Mouse (Mus musculus): ENCODE results near the gene Gm36176. TPM values are rescaled to one million over a fixed set of nuclear protein-coding genes. Genes with fewer than 3 reads are reported as not detected.

Gene Gm36176
- polyA plus RNA-seq, 1 experiment = not detected

- Histone ChIP-seq H3K36me3 (ENCODE audit: control insufficient read depth, insufficient read depth) (no peaks in the 10 kb centered on the region), H3K27me3 (ENCODE audit: control insufficient read depth, insufficient read depth, insufficient read length) (peaks cover 6% of the 10 kb centered on the region), H3K79me3 (ENCODE audit: low read depth) (no peaks in the 10 kb centered on the region), H3K79me2 (ENCODE audit: control insufficient read depth, insufficient read depth) (no peaks in the 10 kb centered on the region), H3ac (ENCODE audit: control insufficient read depth, insufficient read length, low read depth) (no peak within 1 kb of the TSS), H3K4me3 (ENCODE audit: insufficient read depth, poor library complexity, severe bottlenecking) (no peak within 1 kb of the TSS)
- TF ChIP-seq MYOG (IDR thresholded peaks at IDR 0.05; ENCODE audit: control insufficient read depth, extremely low read depth, insufficient read length) (no peak), FOSL1 (IDR thresholded peaks at IDR 0.05; ENCODE audit: insufficient read depth, low read length, poor library complexity, severe bottlenecking) (no peak), CTCF (IDR thresholded peaks at IDR 0.05; ENCODE audit: control insufficient read depth, insufficient read depth, insufficient read length) (no peak), CEBPB (IDR thresholded peaks at IDR 0.05; ENCODE audit: low read depth) (no peak), MYOD1 (IDR thresholded peaks at IDR 0.05; ENCODE audit: control insufficient read depth, insufficient read length, low read depth) (no peak), USF1 (IDR thresholded peaks at IDR 0.05; ENCODE audit: low read depth) (no peak), MAX (IDR thresholded peaks at IDR 0.05) (no peak)
Observed at GRCm38 (mm10) chr10:77835647-77836046, 11.0 kb upstream of the Gm36176 start, which contains the start of gene Krtap10-10. Gene Krtap10-10, plus strand, starts transcription at chr10:77835947.

- no peaks in the 10 kb centered on the region for H3K79me3 ChIP-seq (ENCODE audit: low read depth)
- H3ac ChIP-seq (ENCODE audit: control insufficient read depth, insufficient read length, low read depth) = no peak overlapping the region
- TF ChIP-seq FOSL1 (IDR thresholded peaks at IDR 0.05; ENCODE audit: insufficient read depth, low read length, poor library complexity, severe bottlenecking) (no peak), USF1 (IDR thresholded peaks at IDR 0.05; ENCODE audit: low read depth) (no peak), CEBPB (IDR thresholded peaks at IDR 0.05; ENCODE audit: low read depth) (no peak), MYOG (IDR thresholded peaks at IDR 0.05; ENCODE audit: control insufficient read depth, extremely low read depth, insufficient read length) (no peak), MAX (IDR thresholded peaks at IDR 0.05) (no peak)
- H3K36me3 ChIP-seq (ENCODE audit: control insufficient read depth, insufficient read depth) = no peaks in the 10 kb centered on the region
- peaks cover 6% of the 10 kb centered on the region for H3K27me3 ChIP-seq (ENCODE audit: control insufficient read depth, insufficient read depth, insufficient read length)
- no peak overlapping the region for H3K4me3 ChIP-seq (ENCODE audit: insufficient read depth, poor library complexity, severe bottlenecking)
- H3K79me2 ChIP-seq (ENCODE audit: control insufficient read depth, insufficient read depth) = no peaks in the 10 kb centered on the region
Observed at GRCm38 (mm10) chr10:77839006-77839405, 7.6 kb upstream of the Gm36176 start.

- TF ChIP-seq MYOG (IDR thresholded peaks at IDR 0.05; ENCODE audit: control insufficient read depth, extremely low read depth, insufficient read length) (no peak), MYOD1 (IDR thresholded peaks at IDR 0.05; ENCODE audit: control insufficient read depth, insufficient read length, low read depth) (no peak), USF1 (IDR thresholded peaks at IDR 0.05; ENCODE audit: low read depth) (no peak), FOSL1 (IDR thresholded peaks at IDR 0.05; ENCODE audit: insufficient read depth, low read length, poor library complexity, severe bottlenecking) (no peak), CTCF (IDR thresholded peaks at IDR 0.05; ENCODE audit: control insufficient read depth, insufficient read depth, insufficient read length) (no peak), MAX (IDR thresholded peaks at IDR 0.05) (no peak), CEBPB (IDR thresholded peaks at IDR 0.05; ENCODE audit: low read depth) (no peak)
- Histone ChIP-seq H3K79me3 (ENCODE audit: low read depth) (no peaks in the 10 kb centered on the region), H3ac (ENCODE audit: control insufficient read depth, insufficient read length, low read depth) (no peak overlapping the region), H3K36me3 (ENCODE audit: control insufficient read depth, insufficient read depth) (no peaks in the 10 kb centered on the region), H3K4me3 (ENCODE audit: insufficient read depth, poor library complexity, severe bottlenecking) (no peak overlapping the region), H3K79me2 (ENCODE audit: control insufficient read depth, insufficient read depth) (no peaks in the 10 kb centered on the region), H3K27me3 (ENCODE audit: control insufficient read depth, insufficient read depth, insufficient read length) (peaks cover 9% of the 10 kb centered on the region)
Observed at GRCm38 (mm10) chr10:77846961-77847360, 358 bp downstream of the Gm36176 start.

GRCm38 (mm10) chr10:77847538-77847937 lies 935 bp downstream of the Gm36176 start:
- Histone ChIP-seq H3K4me3 (ENCODE audit: insufficient read depth, poor library complexity, severe bottlenecking) (no peak overlapping the region), H3ac (ENCODE audit: control insufficient read depth, insufficient read length, low read depth) (no peak overlapping the region), H3K27me3 (ENCODE audit: control insufficient read depth, insufficient read depth, insufficient read length) (peaks cover 15% of the 10 kb centered on the region), H3K79me3 (ENCODE audit: low read depth) (no peaks in the 10 kb centered on the region), H3K79me2 (ENCODE audit: control insufficient read depth, insufficient read depth) (no peaks in the 10 kb centered on the region), H3K36me3 (ENCODE audit: control insufficient read depth, insufficient read depth) (no peaks in the 10 kb centered on the region)
- TF ChIP-seq FOSL1 (IDR thresholded peaks at IDR 0.05; ENCODE audit: insufficient read depth, low read length, poor library complexity, severe bottlenecking) (no peak), MYOG (IDR thresholded peaks at IDR 0.05; ENCODE audit: control insufficient read depth, extremely low read depth, insufficient read length) (no peak), MAX (IDR thresholded peaks at IDR 0.05) (no peak), MYOD1 (IDR thresholded peaks at IDR 0.05; ENCODE audit: control insufficient read depth, insufficient read length, low read depth) (no peak), CEBPB (IDR thresholded peaks at IDR 0.05; ENCODE audit: low read depth) (no peak), CTCF (IDR thresholded peaks at IDR 0.05; ENCODE audit: control insufficient read depth, insufficient read depth, insufficient read length) (no peak), USF1 (IDR thresholded peaks at IDR 0.05; ENCODE audit: low read depth) (no peak)

- Histone ChIP-seq H3K4me3 (ENCODE audit: insufficient read depth, poor library complexity, severe bottlenecking) (no peak within 1 kb of the TSS), H3K36me3 (ENCODE audit: control insufficient read depth, insufficient read depth) (no peaks in the 10 kb centered on the region), H3K79me3 (ENCODE audit: low read depth) (no peaks in the 10 kb centered on the region), H3K27me3 (ENCODE audit: control insufficient read depth, insufficient read depth, insufficient read length) (peaks cover 33% of the 10 kb centered on the region), H3ac (ENCODE audit: control insufficient read depth, insufficient read length, low read depth) (no peak within 1 kb of the TSS), H3K79me2 (ENCODE audit: control insufficient read depth, insufficient read depth) (no peaks in the 10 kb centered on the region)
- TF ChIP-seq FOSL1 (IDR thresholded peaks at IDR 0.05; ENCODE audit: insufficient read depth, low read length, poor library complexity, severe bottlenecking) = no peak
- no peak for TF ChIP-seq MYOG (IDR thresholded peaks at IDR 0.05; ENCODE audit: control insufficient read depth, extremely low read depth, insufficient read length)
- TF ChIP-seq CEBPB (IDR thresholded peaks at IDR 0.05; ENCODE audit: low read depth) = no peak
- no peak for TF ChIP-seq MYOD1 (IDR thresholded peaks at IDR 0.05; ENCODE audit: control insufficient read depth, insufficient read length, low read depth)
- no peak for TF ChIP-seq MAX (IDR thresholded peaks at IDR 0.05)
- no peak for TF ChIP-seq USF1 (IDR thresholded peaks at IDR 0.05; ENCODE audit: low read depth)
- TF ChIP-seq CTCF (IDR thresholded peaks at IDR 0.05; ENCODE audit: control insufficient read depth, insufficient read depth, insufficient read length) = no peak
Observed at GRCm38 (mm10) chr10:77852559-77852958, 6.0 kb downstream of the Gm36176 start, which contains the start of gene Gm10318. Gene Gm10318, plus strand, starts transcription at chr10:77852859.

- H3K79me3 ChIP-seq (ENCODE audit: low read depth) = no peaks in the 10 kb centered on the region
- no peak within 1 kb of the TSS for H3K4me3 ChIP-seq (ENCODE audit: insufficient read depth, poor library complexity, severe bottlenecking)
- no peak for TF ChIP-seq CEBPB (IDR thresholded peaks at IDR 0.05; ENCODE audit: low read depth)
- TF ChIP-seq USF1 (IDR thresholded peaks at IDR 0.05; ENCODE audit: low read depth) = no peak
- no peak for TF ChIP-seq MAX (IDR thresholded peaks at IDR 0.05)
- TF ChIP-seq CTCF (IDR thresholded peaks at IDR 0.05; ENCODE audit: control insufficient read depth, insufficient read depth, insufficient read length) = no peak
- TF ChIP-seq MYOG (IDR thresholded peaks at IDR 0.05; ENCODE audit: control insufficient read depth, extremely low read depth, insufficient read length) = no peak
- no peak for TF ChIP-seq FOSL1 (IDR thresholded peaks at IDR 0.05; ENCODE audit: insufficient read depth, low read length, poor library complexity, severe bottlenecking)
- no peak for TF ChIP-seq MYOD1 (IDR thresholded peaks at IDR 0.05; ENCODE audit: control insufficient read depth, insufficient read length, low read depth)
- H3K79me2 ChIP-seq (ENCODE audit: control insufficient read depth, insufficient read depth) = no peaks in the 10 kb centered on the region
- H3ac ChIP-seq (ENCODE audit: control insufficient read depth, insufficient read length, low read depth) = no peak within 1 kb of the TSS
- H3K36me3 ChIP-seq (ENCODE audit: control insufficient read depth, insufficient read depth) = no peaks in the 10 kb centered on the region
- H3K27me3 ChIP-seq (ENCODE audit: control insufficient read depth, insufficient read depth, insufficient read length) = peaks cover 10% of the 10 kb centered on the region
Observed at GRCm38 (mm10) chr10:77861675-77862074, 15.1 kb downstream of the Gm36176 start, which contains the start of gene Gm3285. Gene Gm3285, plus strand, starts transcription at chr10:77861975.
